Mouse (Mus musculus) Patski (cell line): ENCODE data around the gene Retreg3. TPM values are rescaled to one million over a fixed set of nuclear protein-coding genes. Genes with fewer than 3 reads are reported as not detected.

Experiments used
- ATAC-seq: fragments of 100-300 bp; one replicate; pipeline ENCODE4 v1.8.0; 2021
- CTCF ChIA-PET: fragments of 350-600 bp; sonication (Branson Sonifier 250); formaldehyde crosslinking; loops from one replicate; lab custom pipeline; 2022; ENCODE audit warnings: inconsistent platforms; lab: Charles Lee
- POLR2A ChIA-PET: fragments of 350-600 bp; sonication (Branson Sonifier 250); formaldehyde crosslinking; loops from one replicate; lab custom pipeline; 2022; ENCODE audit warnings: antibody characterized with exemption, inconsistent platforms; lab: Charles Lee
- DNase-seq: peaks from one replicate; pipeline ENCODE4 v3.0.0-alpha.2; 2011; ENCODE audit warnings: low read depth, low spot score
- H3K27me3 ChIP-seq: fragments of 371-371 bp; one replicate; pipeline ENCODE4 v1.5.1; 2021
- CTCF ChIP-seq: fragments of 100-300 bp; IDR thresholded peaks from one replicate; pipeline ENCODE4 v1.5.1; 2021
- in situ Hi-C: fragments of 300-500 bp; cut with MboI; formaldehyde crosslinking; loops from 3 replicates; pipeline ENCODE4 v1.11.1; 2018; ENCODE audit warnings: low pct_unique_long_range_greater_than_20kb, mixed read lengths
- polyA plus RNA-seq: library from polyadenylated mRNA; unstranded; gene quantifications from one replicate; pipeline ENCODE4 v1.2.3, GENCODE M21; 2021

Retreg3 gene
- polyA plus RNA-seq, 1 experiment from 2014 or later: 72.2 TPM

DNA sequence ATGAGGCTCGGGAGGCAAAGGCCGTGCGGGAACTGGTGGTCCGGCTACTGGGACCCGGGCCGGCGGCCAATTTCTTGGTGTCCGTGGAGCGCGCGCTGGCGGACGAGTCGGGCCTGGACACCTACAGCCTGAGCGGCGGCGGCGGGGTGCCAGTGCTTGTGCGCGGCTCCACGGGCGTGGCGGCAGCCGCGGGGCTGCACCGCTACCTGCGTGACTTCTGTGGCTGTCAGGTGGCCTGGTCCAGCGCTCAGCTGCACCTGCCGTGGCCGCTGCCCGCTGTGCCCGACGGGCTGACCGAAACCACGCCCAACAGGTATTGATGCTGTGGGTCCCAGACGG, 49.5 kb downstream of the Retreg3 start:
- ChIA-PET CTCF (interaction anchor here (0.7 to 1.4 kb wide), 3 partner anchors 87 to 106 kb away, joined by 3 to 4 read pairs (median 4); no protein-coding TSS in a partner anchor), POLR2A (interaction anchor here (1.8 to 2.9 kb wide), 3 partner anchors 11 to 103 kb away, joined by 4 to 13 read pairs (median 8); partner anchors contain the start of gene Coasy)
- no peak for DNase-seq
- ATAC-seq: peak; percentile 24
- TF ChIP-seq CTCF: no peak
- H3K27me3 ChIP-seq: no peaks in the 10 kb centered on the region
- in situ Hi-C loops: no loop called here

- peak; percentile 77 for DNase-seq
- ATAC-seq: peak; percentile 87
- CTCF ChIA-PET: interaction anchor here (0.7 to 2.4 kb wide), 7 partner anchors 11 to 111 kb away, joined by 3 to 5 read pairs (median 4); partner anchors contain the start of gene Mlx
- no peak for TF ChIP-seq CTCF
- in situ Hi-C loops: no loop called here
- POLR2A ChIA-PET: interaction anchor here (0.5 to 2.9 kb wide), 5 partner anchors 11 to 103 kb away, joined by 3 to 13 read pairs (median 5); partner anchors contain the start of gene Coasy
- no peaks in the 10 kb centered on the region for H3K27me3 ChIP-seq
Observed at GRCm38 (mm10) chr11:101069391-101070188, 50.1 kb downstream of the Retreg3 start, which contains the start of gene Naglu. Naglu (plus strand) TSS chr11:101070012.

DNA sequence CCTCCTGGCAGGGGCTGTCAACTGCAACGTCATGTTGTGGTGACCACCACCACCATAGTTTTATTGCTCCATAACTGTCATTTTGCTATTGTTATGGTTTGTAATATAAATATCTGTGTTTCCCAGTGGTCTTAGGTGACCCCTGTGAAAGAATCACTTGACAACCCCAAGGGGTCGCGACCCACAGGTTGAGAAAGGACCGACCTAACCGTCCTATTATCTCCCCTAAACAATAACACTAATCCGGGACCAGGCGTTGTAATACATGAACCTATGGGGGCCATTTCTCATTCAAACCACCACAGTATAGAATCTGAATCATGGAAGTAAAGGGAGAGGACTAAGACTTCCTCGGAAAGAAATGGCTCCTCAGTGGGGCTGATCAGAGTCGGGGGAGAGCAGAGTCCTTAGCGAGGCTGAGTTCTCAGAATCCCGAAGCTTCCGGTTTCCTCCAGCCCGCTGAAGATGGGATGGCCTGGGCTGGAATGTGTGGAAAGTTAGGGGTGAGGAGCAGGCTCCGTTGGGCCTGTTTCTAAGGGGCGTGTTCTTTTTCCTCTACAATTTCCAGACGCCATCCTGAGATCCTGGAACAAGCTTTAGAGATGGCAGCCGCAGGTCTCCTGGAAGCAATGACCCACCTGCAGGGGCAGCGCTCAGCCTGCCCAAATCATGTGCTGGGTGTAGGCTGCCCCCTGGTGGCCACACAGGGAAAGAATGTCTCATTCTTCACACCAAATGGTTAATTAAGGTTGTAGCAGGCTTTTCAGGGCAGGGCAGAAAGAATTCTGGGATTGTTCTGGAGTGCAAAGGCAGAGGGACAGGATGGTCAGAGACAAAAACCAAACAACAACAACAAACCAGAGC, 52.9 kb downstream of the Retreg3 start:
- TF ChIP-seq CTCF: peak; percentile 97
- DNase-seq (no peak), ATAC-seq (no peak)
- in situ Hi-C loops: no loop called here
- H3K27me3 ChIP-seq: no peaks in the 10 kb centered on the region
- ChIA-PET POLR2A (no interaction called here), CTCF (interaction anchor here (0.6 to 2.4 kb wide), 9 partner anchors 10 to 110 kb away, joined by 3 to 6 read pairs (median 3); no protein-coding TSS in a partner anchor)

- DNase-seq (no peak), ATAC-seq (no peak)
- H3K27me3 ChIP-seq: no peaks in the 10 kb centered on the region
- CTCF ChIA-PET: no interaction called here
- POLR2A ChIA-PET: interaction anchor here (0.8 kb wide), 1 partner anchor 168 kb away, joined by 4 read pairs; no protein-coding TSS in a partner anchor
- in situ Hi-C loops: no loop called here
- TF ChIP-seq CTCF: no peak
Observed at GRCm38 (mm10) chr11:101065002-101065401, 54.7 kb downstream of the Retreg3 start.

GRCm38 (mm10) chr11:101064462-101064861, 55.2 kb downstream of the Retreg3 start:
- ChIA-PET POLR2A (interaction anchor here (1.4 kb wide), 1 partner anchor 13 kb away, joined by 3 read pairs; no protein-coding TSS in a partner anchor), CTCF (no interaction called here)
- no peak for ATAC-seq
- no peaks in the 10 kb centered on the region for H3K27me3 ChIP-seq
- DNase-seq: no peak
- in situ Hi-C loops: no loop called here
- no peak for TF ChIP-seq CTCF

DNA sequence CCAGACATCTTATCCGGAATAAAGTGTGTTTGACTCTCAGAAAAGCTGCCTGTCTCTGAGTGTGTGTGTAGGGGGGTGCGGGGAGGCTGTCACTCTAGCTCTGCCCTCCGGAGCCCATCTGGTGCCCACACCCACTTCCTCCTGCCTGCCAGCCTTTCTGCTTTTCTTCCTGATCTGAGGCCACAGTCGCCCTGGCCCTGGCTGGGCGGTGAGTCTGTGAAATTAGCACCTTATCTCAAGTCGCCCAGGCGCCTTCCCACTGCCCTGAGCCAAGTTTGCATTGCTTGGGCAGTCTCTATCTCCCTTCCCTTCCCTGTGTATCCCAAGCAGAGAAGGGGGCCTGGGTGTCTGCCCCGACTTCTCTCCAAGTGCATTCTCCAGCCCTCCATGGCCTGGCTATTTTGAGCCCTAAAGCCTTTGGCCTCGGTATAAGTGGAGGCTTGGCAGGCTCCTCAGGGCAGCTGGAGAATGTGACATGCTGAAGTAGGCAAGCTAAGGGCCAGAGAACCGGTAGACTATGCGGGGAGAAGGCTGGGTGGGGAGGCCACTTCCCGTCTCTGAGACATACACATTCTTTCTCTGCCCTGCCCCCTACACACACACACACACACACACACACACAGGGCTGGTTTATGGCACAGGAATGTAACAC, 55.9 kb downstream of the Retreg3 start:
- ATAC-seq: no peak
- no peaks in the 10 kb centered on the region for H3K27me3 ChIP-seq
- ChIA-PET POLR2A (interaction anchor here (1.4 kb wide), 1 partner anchor 12 kb away, joined by 3 read pairs; no protein-coding TSS in a partner anchor), CTCF (no interaction called here)
- no peak for DNase-seq
- in situ Hi-C loops: no loop called here
- TF ChIP-seq CTCF: no peak

- TF ChIP-seq CTCF: no peak
- DNase-seq (no peak), ATAC-seq (no peak)
- in situ Hi-C loops: no loop called here
- H3K27me3 ChIP-seq: no peaks in the 10 kb centered on the region
- POLR2A ChIA-PET: interaction anchor here (1.4 kb wide), 1 partner anchor 12 kb away, joined by 3 read pairs; no protein-coding TSS in a partner anchor
- CTCF ChIA-PET: no interaction called here
Observed at GRCm38 (mm10) chr11:101062971-101063675, 56.6 kb downstream of the Retreg3 start.

DNA sequence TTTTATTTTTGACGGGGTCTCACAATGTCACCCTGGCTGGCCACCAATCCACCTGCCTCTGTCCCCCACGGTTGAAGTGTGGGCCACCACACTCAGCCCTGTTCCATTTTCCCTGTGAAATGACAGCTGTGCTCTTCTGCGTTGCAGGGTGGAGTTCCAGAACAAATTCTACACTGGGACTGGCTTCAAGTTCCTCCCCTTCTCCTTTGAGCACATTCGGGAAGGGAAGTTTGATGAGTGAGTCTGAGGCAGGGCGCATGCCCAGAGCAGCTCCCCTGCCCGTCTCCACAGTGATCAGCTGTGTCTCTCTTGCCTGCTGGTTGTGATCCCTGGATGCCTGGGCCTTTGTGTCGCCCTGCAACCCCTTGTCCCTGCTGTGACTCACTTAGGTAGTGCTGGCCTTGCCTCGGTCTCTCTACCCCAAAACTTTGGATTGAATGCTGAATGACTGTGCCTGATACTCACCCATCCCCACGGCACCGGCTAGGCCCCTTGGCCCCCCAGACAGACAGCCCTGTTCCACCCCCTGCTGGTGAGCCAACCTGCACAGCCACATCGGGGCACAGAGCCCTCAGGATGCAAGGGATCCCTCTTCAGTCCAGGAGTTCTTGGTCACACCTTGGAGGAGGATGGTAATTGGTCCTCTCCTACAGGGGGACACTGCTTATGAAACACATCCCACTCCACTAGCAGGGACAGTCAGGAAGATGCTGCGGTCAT, 57.4 kb downstream of the Retreg3 start:
- ATAC-seq (no peak), DNase-seq (no peak)
- H3K27me3 ChIP-seq: no peaks in the 10 kb centered on the region
- ChIA-PET POLR2A (interaction anchor here (0.5 kb wide), 1 partner anchor 168 kb away, joined by 3 read pairs; no protein-coding TSS in a partner anchor), CTCF (no interaction called here)
- in situ Hi-C loops: no loop called here
- no peak for TF ChIP-seq CTCF

GRCm38 (mm10) chr11:101061049-101061448, 58.6 kb downstream of the Retreg3 start:
- H3K27me3 ChIP-seq: no peaks in the 10 kb centered on the region
- CTCF ChIA-PET: interaction anchor here (1.2 kb wide), 1 partner anchor 87 kb away, joined by 4 read pairs; no protein-coding TSS in a partner anchor
- ATAC-seq (no peak), DNase-seq (no peak)
- TF ChIP-seq CTCF: no peak
- in situ Hi-C loops: no loop called here
- POLR2A ChIA-PET: no interaction called here
